Mouse (Mus musculus) MEL (cell line): ENCODE measurements at regions not wholly inside any gene's neighbourhood (a gene's known extent, or its start where the extent isn't known, plus 50 kb on each side); places are given as distances from the start of the nearest gene placed in this dataset.
"Not testable (repeated sequence)": the region's sequence is repeated elsewhere in the genome, so short reads cannot be mapped to it uniquely, and the experiment has no call there.

Experiments used
- DNase-seq: peaks from one replicate; pipeline ENCODE4 v3.0.0; 2011; ENCODE audit warnings: low read depth, low spot score
- H3K27ac ChIP-seq: 2 replicates; pipeline ENCODE4 v1.5.1; 2012; ENCODE audit warnings: low read depth, mild to moderate bottlenecking, control low read depth, low read length, moderate library complexity; ENCODE audit not compliant: control insufficient read depth
- H3K27me3 ChIP-seq, 2 experiments: fragments of 150-350 bp in 1 of 2; sonication (generic) in 1 of 2; 2 replicates each; pipeline ENCODE4 v1.6.1; 2012; ENCODE audit warnings: low read length in 2 of 2, mild to moderate bottlenecking in 2 of 2, improper control_type of control experiment in 1 of 2, moderate library complexity in 1 of 2; ENCODE audit not compliant: insufficient read depth in 2 of 2, control insufficient read depth in 1 of 2
- H3K36me3 ChIP-seq, 2 experiments: 2 replicates each; pipeline ENCODE4 v1.6.1; 2012 to 2014; ENCODE audit warnings: low read length in 2 of 2, improper control_type of control experiment in 1 of 2, inconsistent platforms in 1 of 2, mild to moderate bottlenecking in 1 of 2; ENCODE audit not compliant: insufficient read depth in 2 of 2, control insufficient read depth in 1 of 2
- H3K4me1 ChIP-seq, 2 experiments: fragments of 150-350 bp in 1 of 2; sonication (generic) in 1 of 2; 2 replicates each; pipeline ENCODE4 v1.6.1; 2012; ENCODE audit warnings: low read length in 2 of 2, improper control_type of control experiment in 1 of 2, mild to moderate bottlenecking in 1 of 2; ENCODE audit not compliant: insufficient read depth in 2 of 2, control insufficient read depth in 1 of 2
- H3K4me3 ChIP-seq, 2 experiments: fragments of 150-350 bp in 1 of 2; sonication (generic) in 1 of 2; 2 replicates each; pipeline ENCODE4 v1.5.1; 2012; ENCODE audit warnings: low read depth in 2 of 2, low read length in 2 of 2, mild to moderate bottlenecking in 2 of 2, moderate library complexity in 2 of 2, control low read depth in 1 of 2, improper control_type of control experiment in 1 of 2; ENCODE audit not compliant: control insufficient read depth in 1 of 2, insufficient read depth in 1 of 2
- H3K79me2 ChIP-seq: 2 replicates; pipeline ENCODE4 v1.6.1; 2012; ENCODE audit warnings: mild to moderate bottlenecking, low read length, moderate library complexity; ENCODE audit not compliant: control insufficient read depth, poor library complexity, insufficient read depth
- H3K9ac ChIP-seq: 2 replicates; pipeline ENCODE4 v1.6.1; 2012; ENCODE audit warnings: low read depth, mild to moderate bottlenecking, control low read depth, low read length, moderate library complexity; ENCODE audit not compliant: control insufficient read depth, poor library complexity, severe bottlenecking
- H3K9me3 ChIP-seq: fragments of 150-350 bp; sonication (generic); replicated peaks from 2 replicates; pipeline ENCODE4 v1.6.1; 2012; ENCODE audit warnings: mild to moderate bottlenecking, low read length, improper control_type of control experiment, moderate library complexity; ENCODE audit not compliant: insufficient read depth
- BHLHE40 ChIP-seq: IDR thresholded peaks from 2 replicates; pipeline ENCODE4 v1.6.1; 2012; ENCODE audit warnings: low read depth, mild to moderate bottlenecking, inconsistent platforms, low read length, improper control_type of control experiment, borderline replicate concordance
- CHD2 ChIP-seq: IDR thresholded peaks from 2 replicates; pipeline ENCODE4 v1.6.1; 2011; ENCODE audit warnings: low read length, improper control_type of control experiment
- ELF1 ChIP-seq: IDR thresholded peaks from 2 replicates; pipeline ENCODE4 v1.6.1; 2014; ENCODE audit warnings: low read depth, mild to moderate bottlenecking, inconsistent platforms, low read length, improper control_type of control experiment, moderate library complexity
- EP300 ChIP-seq, 2 experiments: IDR thresholded peaks; 2 replicates each; pipeline ENCODE4 v1.6.1; 2011; ENCODE audit warnings: improper control_type of control experiment in 2 of 2, low read length in 2 of 2, low read depth in 1 of 2, mild to moderate bottlenecking in 1 of 2
- GABPA ChIP-seq: IDR thresholded peaks from 2 replicates; pipeline ENCODE4 v1.6.1; 2012; ENCODE audit warnings: low read depth, mild to moderate bottlenecking, inconsistent platforms, low read length, improper control_type of control experiment, moderate library complexity
- GATA1 ChIP-seq: IDR thresholded peaks from 2 replicates; pipeline ENCODE4 v1.6.1; 2011; ENCODE audit warnings: low read depth, low read length, improper control_type of control experiment
- HCFC1 ChIP-seq: IDR thresholded peaks from 2 replicates; pipeline ENCODE4 v1.6.1; 2012; ENCODE audit warnings: low read depth, mild to moderate bottlenecking, inconsistent platforms, low read length, improper control_type of control experiment, moderate library complexity
- MAFK ChIP-seq: IDR thresholded peaks from 2 replicates; pipeline ENCODE4 v1.6.1; 2011; ENCODE audit warnings: low read depth, mild to moderate bottlenecking, low read length, improper control_type of control experiment, borderline replicate concordance
- MEF2A ChIP-seq: IDR thresholded peaks from 2 replicates; pipeline ENCODE4 v1.6.1; 2014; ENCODE audit warnings: low read depth, mild to moderate bottlenecking, inconsistent platforms, low read length, improper control_type of control experiment; ENCODE audit not compliant: poor library complexity, insufficient replicate concordance, severe bottlenecking; ENCODE audit errors: extremely low read depth
- MXI1 ChIP-seq: IDR thresholded peaks from 2 replicates; pipeline ENCODE4 v1.6.1; 2011; ENCODE audit warnings: mild to moderate bottlenecking, low read depth, low read length, improper control_type of control experiment
- NRF1 ChIP-seq: IDR thresholded peaks from 2 replicates; pipeline ENCODE4 v1.6.1; 2014; ENCODE audit warnings: low read depth, mild to moderate bottlenecking, inconsistent platforms, low read length, improper control_type of control experiment, moderate library complexity; ENCODE audit not compliant: poor library complexity, insufficient read depth, severe bottlenecking
- POLR2AphosphoS5 ChIP-seq: IDR thresholded peaks from 2 replicates; pipeline ENCODE4 v1.6.1; 2012; ENCODE audit warnings: low read depth, borderline replicate concordance, mild to moderate bottlenecking, inconsistent platforms, low read length, moderate library complexity, mixed read lengths
- TAL1 ChIP-seq: IDR thresholded peaks from 2 replicates; pipeline ENCODE4 v1.6.1; 2012; ENCODE audit warnings: mild to moderate bottlenecking, inconsistent platforms, low read length, moderate library complexity, mixed read lengths
- TBP ChIP-seq: IDR thresholded peaks from 2 replicates; pipeline ENCODE4 v1.8.0; 2011; ENCODE audit warnings: low read depth, low read length, improper control_type of control experiment
- UBTF ChIP-seq: IDR thresholded peaks from 2 replicates; pipeline ENCODE4 v1.6.1; 2012; ENCODE audit warnings: low read depth, mild to moderate bottlenecking, inconsistent platforms, low read length, improper control_type of control experiment, moderate library complexity, borderline replicate concordance; ENCODE audit not compliant: insufficient read depth
- USF2 ChIP-seq, 2 experiments: IDR thresholded peaks; 2 replicates each; pipeline ENCODE4 v1.6.1; 2011 to 2012; ENCODE audit warnings: improper control_type of control experiment in 2 of 2, low read length in 2 of 2, borderline replicate concordance in 1 of 2, inconsistent platforms in 1 of 2, low read depth in 1 of 2, mild to moderate bottlenecking in 1 of 2; ENCODE audit not compliant: insufficient read depth in 1 of 2
- ZC3H11A ChIP-seq: IDR thresholded peaks from 2 replicates; pipeline ENCODE4 v1.6.1; 2012; ENCODE audit warnings: low read depth, mild to moderate bottlenecking, inconsistent platforms, low read length, improper control_type of control experiment
- ZMIZ1 ChIP-seq: IDR thresholded peaks from 2 replicates; pipeline ENCODE4 v1.6.1; 2012; ENCODE audit warnings: low read depth, mild to moderate bottlenecking, inconsistent platforms, low read length, improper control_type of control experiment, moderate library complexity

DNA sequence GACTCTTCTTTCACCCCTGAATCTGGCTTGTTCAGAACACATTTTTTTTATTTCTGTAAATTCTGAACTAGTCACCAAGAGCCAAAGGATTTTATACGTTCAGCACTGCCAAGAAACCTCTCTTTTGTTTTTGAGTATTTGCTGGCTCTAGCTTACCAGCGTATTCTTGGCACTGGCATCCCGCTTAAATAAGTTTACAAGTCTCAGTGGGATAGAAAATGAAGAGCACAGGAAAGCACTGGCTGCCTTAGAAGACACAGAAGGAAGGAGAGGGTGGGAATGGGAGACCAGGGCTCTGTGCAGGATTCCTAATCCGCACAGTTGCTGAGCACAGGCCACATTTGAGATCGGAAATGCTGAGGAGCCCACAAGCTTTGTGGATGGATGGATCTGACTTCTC is 306.7 kb upstream of the Klhl29 start:
- TF ChIP-seq ELF1 (no peak), POLR2AphosphoS5 (no peak), TBP (no peak), HCFC1 (no peak), MXI1 (no peak), GATA1 (no peak), BHLHE40 (no peak), CHD2 (no peak), MEF2A (no peak), EP300 (IDR thresholded peaks at IDR 0.05; ENCODE audit: low read depth in 1 of 2, low read length in 2 of 2) (no peak), GABPA (no peak), NRF1 (no peak), UBTF (no peak), USF2 (IDR thresholded peaks at IDR 0.05; ENCODE audit: borderline replicate concordance in 1 of 2, insufficient read depth in 1 of 2, low read depth in 1 of 2, low read length in 2 of 2) (no peak), TAL1 (no peak), ZC3H11A (no peak), MAFK (no peak), ZMIZ1 (no peak)
- H3K36me3 ChIP-seq: no peaks in the 10 kb centered on the region

GRCm38 (mm10) chr12:5678126-5678525 is 302.6 kb upstream of the Klhl29 start:
- not testable (repeated sequence) for DNase-seq, H3K9ac ChIP-seq, H3K79me2 ChIP-seq, H3K9me3 ChIP-seq, H3K27me3 ChIP-seq, H3K36me3 ChIP-seq, H3K4me3 ChIP-seq, H3K27ac ChIP-seq, H3K4me1 ChIP-seq

More for the DNA sequence above, 306.7 kb upstream of the Klhl29 start:
- Histone ChIP-seq H3K27me3 (no peaks in the 10 kb centered on the region), H3K79me2 (no peaks in the 10 kb centered on the region), H3K9ac (no peak overlapping the region), H3K9me3 (no peaks in the 10 kb centered on the region), H3K27ac (no peak overlapping the region), H3K4me3 (no peak overlapping the region), H3K4me1 (no peaks in the 10 kb centered on the region)
- no peak for DNase-seq
